Mouse (Mus musculus) embryonic fibroblast, embryonic 13.5 days (primary cell): ENCODE data around the gene Aff4.

ENCODE experiments used
- CTCF ChIP-seq: IDR thresholded peaks from 2 replicates; pipeline ENCODE4 v1.5.1; 2011; ENCODE audit warnings: mild to moderate bottlenecking, control low read depth, low read length, moderate library complexity, borderline replicate concordance; ENCODE audit not compliant: insufficient read depth
- POLR2A ChIP-seq: IDR thresholded peaks from 2 replicates; pipeline ENCODE4 v1.6.1; 2011; ENCODE audit warnings: low read depth, mild to moderate bottlenecking, control low read depth, low read length, moderate library complexity

DNA sequence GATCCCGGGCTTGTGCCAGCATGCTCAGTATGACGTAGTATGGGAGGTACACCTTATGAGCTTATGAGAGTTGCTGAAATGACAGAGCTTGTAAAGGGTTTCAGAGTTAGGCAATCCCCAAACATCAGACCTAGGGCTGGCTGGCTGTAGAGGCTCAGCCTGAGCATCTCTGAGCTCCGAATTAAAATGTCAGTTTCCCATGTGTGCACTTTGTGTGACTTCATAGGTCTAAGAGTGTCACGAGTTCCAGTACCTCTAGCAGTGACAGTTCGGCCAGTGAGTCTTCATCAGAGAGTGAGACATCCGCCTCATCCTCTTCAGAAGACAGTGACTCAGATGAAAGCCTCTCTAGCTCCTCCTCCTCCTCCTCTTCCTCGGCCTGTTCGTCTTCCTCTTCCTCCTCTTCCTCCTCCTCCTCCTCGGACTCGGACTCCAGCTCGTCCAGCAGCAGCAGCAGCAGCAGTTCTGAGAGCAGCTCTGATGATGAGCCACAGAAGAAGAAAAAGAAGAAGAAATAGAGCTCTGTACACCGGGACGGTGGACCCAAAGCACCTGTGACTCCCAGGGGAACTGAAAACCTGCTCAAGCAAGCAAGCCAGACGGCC is 18.5 kb upstream of the Aff4 start:
- TF ChIP-seq CTCF (no peak), POLR2A (no peak)
